Mouse (Mus musculus) neural tube, embryonic 13.5 days (tissue): ENCODE measurements around the gene I0C0044D17Rik. TPM values are rescaled to one million over a fixed set of nuclear protein-coding genes. Genes with fewer than 3 reads are reported as not detected.

Source experiments
- ATAC-seq: fragments of 200-750 bp; cut with Nextera tagmentation; 2 replicates; pipeline ENCODE4 v1.8.0; 2017; ENCODE audit warnings: low read depth, mild to moderate bottlenecking, moderate TSS enrichment, moderate library complexity
- H3K27ac ChIP-seq: fragments of 300-500 bp; sonication (generic); replicated peaks from 2 replicates; pipeline ENCODE4 v1.5.1; 2015; ENCODE audit warnings: moderate library complexity, mild to moderate bottlenecking, inconsistent platforms
- H3K27me3 ChIP-seq: fragments of 300-500 bp; sonication (generic); 2 replicates; pipeline ENCODE4 v1.6.1; 2015; ENCODE audit warnings: mild to moderate bottlenecking, inconsistent platforms
- H3K36me3 ChIP-seq: fragments of 300-500 bp; sonication (generic); 2 replicates; pipeline ENCODE4 v1.6.1; 2015; ENCODE audit warnings: mild to moderate bottlenecking, inconsistent platforms
- H3K4me1 ChIP-seq: fragments of 300-500 bp; sonication (generic); replicated peaks from 2 replicates; pipeline ENCODE4 v1.6.1; 2015; ENCODE audit warnings: inconsistent platforms
- H3K4me2 ChIP-seq: fragments of 300-500 bp; sonication (generic); 2 replicates; pipeline ENCODE4 v1.6.1; 2015; ENCODE audit warnings: inconsistent platforms, mild to moderate bottlenecking, moderate library complexity
- H3K4me3 ChIP-seq: fragments of 300-500 bp; sonication (generic); 2 replicates; pipeline ENCODE4 v1.5.1; 2015; ENCODE audit warnings: mild to moderate bottlenecking, inconsistent platforms
- H3K9ac ChIP-seq: fragments of 300-500 bp; sonication (generic); 2 replicates; pipeline ENCODE4 v1.6.1; 2015; ENCODE audit warnings: moderate library complexity, mild to moderate bottlenecking, inconsistent platforms
- H3K9me3 ChIP-seq: fragments of 300-500 bp; sonication (generic); 2 replicates; pipeline ENCODE4 v1.6.1; 2016; ENCODE audit warnings: inconsistent platforms
- WGBS: fragments of 180-500 bp; shearing (Covaris S2); methylation state at CpG from one replicate; pipeline ENCODE4 v1.1.7; 2015; 5-methylcytosine and 5-hydroxymethylcytosine counted together
- polyA plus RNA-seq: library from polyadenylated mRNA; unstranded; fragments of >200 nt; fragmentation: Nextera tagmentation; extraction: Ambion mirVana; gene quantifications from 2 replicates; pipeline ENCODE4 v1.2.1, GENCODE M21; 2015

Gene I0C0044D17Rik
- polyA plus RNA-seq, 1 experiment from 2014 or later: not detected

GRCm38 (mm10) chr4:98822478-98822877 lies 1.2 kb downstream of the I0C0044D17Rik start:
- 75% methylated on average over 3 of the region's 3 CpGs for WGBS
- no peak overlapping the region for H3K9ac ChIP-seq
- no peak overlapping the region for H3K4me2 ChIP-seq
- peaks cover 7% of the 10 kb centered on the region; the same call in 1 of the 2 replicates for H3K4me1 ChIP-seq
- H3K4me3 ChIP-seq: no peak overlapping the region
- H3K9me3 ChIP-seq: no peaks in the 10 kb centered on the region
- no peak overlapping the region for H3K27ac ChIP-seq
- H3K27me3 ChIP-seq: peaks cover 25% of the 10 kb centered on the region
- ATAC-seq: no peak
- H3K36me3 ChIP-seq: no peaks in the 10 kb centered on the region

DNA sequence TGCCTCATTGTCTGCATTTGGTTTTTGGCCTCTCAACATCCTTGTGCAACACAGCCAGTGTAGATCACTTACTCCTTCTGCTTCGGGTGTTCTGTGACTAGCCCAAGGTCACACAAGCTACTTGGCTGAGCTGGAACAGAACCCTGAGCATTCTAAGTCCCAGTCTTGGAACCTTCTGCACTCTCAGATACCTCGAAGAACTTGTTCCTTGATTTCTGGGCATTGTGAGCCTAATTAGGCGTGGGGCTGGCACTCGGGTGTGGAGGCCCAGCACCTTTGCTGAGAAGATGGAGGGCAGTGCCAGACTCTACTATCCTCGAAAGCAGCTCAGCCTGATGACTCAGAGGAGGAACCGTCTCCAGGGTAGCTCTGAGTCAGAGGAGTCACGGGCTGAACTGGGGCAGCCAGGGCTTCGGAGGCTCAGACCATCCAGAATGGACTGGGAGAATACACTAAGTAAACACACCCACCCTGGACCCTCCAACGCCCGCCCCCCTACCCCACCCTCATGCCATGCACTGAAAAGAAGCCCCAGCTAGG lies 4.4 kb downstream of the I0C0044D17Rik start:
- H3K27ac ChIP-seq: no peak overlapping the region
- peaks cover 14% of the 10 kb centered on the region for H3K4me1 ChIP-seq
- 79% methylated on average over 10 of the region's 10 CpGs for WGBS
- no peaks in the 10 kb centered on the region for H3K9me3 ChIP-seq
- ATAC-seq: no peak
- H3K4me2 ChIP-seq: no peak overlapping the region
- no peak overlapping the region for H3K9ac ChIP-seq
- no peaks in the 10 kb centered on the region for H3K36me3 ChIP-seq
- no peak overlapping the region for H3K4me3 ChIP-seq
- peaks cover 53% of the 10 kb centered on the region for H3K27me3 ChIP-seq

DNA sequence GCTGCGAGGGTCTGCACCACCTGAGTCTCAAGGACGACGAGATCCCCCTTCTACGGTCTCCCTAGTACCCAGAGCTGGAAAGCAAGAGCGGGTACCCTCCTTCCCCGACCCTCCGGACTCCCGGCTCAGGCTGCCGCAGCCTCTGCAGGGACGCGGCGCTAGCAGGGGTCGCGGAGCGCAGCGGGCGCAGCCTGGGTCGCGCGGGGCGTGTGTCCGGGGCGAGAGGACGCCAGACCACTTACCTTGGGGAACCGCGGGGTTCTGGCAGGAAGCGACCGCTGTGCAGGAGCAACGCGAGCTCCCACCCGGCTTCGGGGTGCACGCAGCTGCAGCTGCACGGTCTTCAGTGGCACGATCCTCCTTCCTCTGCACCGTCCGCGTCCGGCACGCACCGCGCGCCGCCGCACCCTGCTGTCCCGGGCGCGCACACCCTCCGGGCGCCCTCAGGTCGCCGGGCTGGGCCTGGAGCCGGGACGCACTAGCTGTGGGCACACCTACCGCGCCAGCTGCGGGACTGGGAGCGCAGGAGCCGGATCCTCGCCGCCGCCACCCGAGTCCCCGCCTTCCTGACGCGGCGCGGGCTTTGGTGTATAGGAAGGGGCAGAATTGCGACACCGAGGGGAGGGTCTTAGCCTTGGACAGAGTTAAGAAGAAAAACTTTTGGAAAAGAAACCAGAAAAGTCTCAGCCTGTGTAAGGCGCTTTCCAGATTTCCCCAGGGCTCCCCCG lies 6.3 kb downstream of the I0C0044D17Rik start, which contains the start of gene Kank4:
Gene Kank4 (minus strand): TSS at position 354 of the 728 bp plus-strand sequence.
- Histone ChIP-seq H3K9me3 (no peaks in the 10 kb centered on the region), H3K4me2 (peak within 1 kb of the TSS; percentile 99), H3K36me3 (no peaks in the 10 kb centered on the region), H3K27ac (no peak within 1 kb of the TSS), H3K9ac (peak within 1 kb of the TSS; percentile 81), H3K4me3 (peak within 1 kb of the TSS; percentile 74), H3K27me3 (peaks cover 53% of the 10 kb centered on the region), H3K4me1 (peaks cover 14% of the 10 kb centered on the region)
- under 1% methylated on average over 71 of the region's 72 CpGs for WGBS
- ATAC-seq: peak; percentile 84

DNA sequence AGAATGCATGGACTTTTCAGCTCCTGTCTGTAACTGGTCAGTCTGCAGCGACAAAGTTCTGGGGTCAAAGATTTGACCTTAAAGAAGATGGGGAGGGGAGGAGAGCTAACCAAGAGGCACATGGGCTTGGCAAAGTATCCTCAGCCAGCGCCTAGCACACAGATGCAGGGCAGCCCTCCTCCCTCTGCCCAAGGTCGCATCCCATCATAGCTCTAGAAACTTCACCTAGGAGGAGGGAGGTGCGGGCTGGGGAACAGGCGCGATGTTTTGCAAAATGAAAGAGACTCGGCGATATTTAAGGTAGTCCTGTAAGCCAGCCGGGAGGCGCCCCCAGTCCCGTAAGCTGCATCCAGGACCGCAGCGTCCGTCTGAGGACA lies 6.8 kb downstream of the I0C0044D17Rik start:
- peak overlapping the region; percentile 99 for H3K4me2 ChIP-seq
- no peaks in the 10 kb centered on the region for H3K9me3 ChIP-seq
- peaks cover 14% of the 10 kb centered on the region for H3K4me1 ChIP-seq
- H3K27ac ChIP-seq: no peak overlapping the region
- ATAC-seq: 0 out of 2 replicates have a peak, but pooled peaks have one; percentile 45
- peak overlapping the region; percentile 81 for H3K9ac ChIP-seq
- H3K4me3 ChIP-seq: peak overlapping the region; percentile 74
- peaks cover 53% of the 10 kb centered on the region for H3K27me3 ChIP-seq
- 1% methylated on average over 14 of the region's 14 CpGs for WGBS
- no peaks in the 10 kb centered on the region for H3K36me3 ChIP-seq

DNA sequence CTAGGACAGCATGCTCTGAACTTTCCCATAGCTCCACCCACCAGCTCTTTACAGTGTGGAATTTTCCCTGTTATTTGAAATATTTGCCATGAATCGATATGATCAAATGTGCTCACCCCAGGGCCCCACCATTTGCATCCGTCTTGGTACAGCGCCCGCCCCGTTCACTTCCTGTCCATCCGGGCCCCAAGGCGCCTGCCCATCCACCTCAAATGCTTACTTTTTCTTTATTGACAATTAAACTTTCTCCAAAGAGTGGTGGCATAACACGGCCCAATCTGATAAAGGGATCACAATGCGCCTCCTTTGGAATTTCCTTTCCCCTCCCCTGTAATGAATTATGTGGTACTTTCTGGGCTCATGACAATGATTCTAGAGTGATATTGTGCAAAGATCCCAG lies 17.3 kb downstream of the I0C0044D17Rik start:
- H3K4me1 ChIP-seq: no peaks in the 10 kb centered on the region
- H3K27ac ChIP-seq: no peak overlapping the region
- no peak overlapping the region for H3K4me2 ChIP-seq
- no peaks in the 10 kb centered on the region for H3K27me3 ChIP-seq
- H3K9ac ChIP-seq: no peak overlapping the region
- no peaks in the 10 kb centered on the region for H3K9me3 ChIP-seq
- H3K4me3 ChIP-seq: no peak overlapping the region
- no peak for ATAC-seq
- 86% methylated on average over 9 of the region's 9 CpGs for WGBS
- no peaks in the 10 kb centered on the region for H3K36me3 ChIP-seq

DNA sequence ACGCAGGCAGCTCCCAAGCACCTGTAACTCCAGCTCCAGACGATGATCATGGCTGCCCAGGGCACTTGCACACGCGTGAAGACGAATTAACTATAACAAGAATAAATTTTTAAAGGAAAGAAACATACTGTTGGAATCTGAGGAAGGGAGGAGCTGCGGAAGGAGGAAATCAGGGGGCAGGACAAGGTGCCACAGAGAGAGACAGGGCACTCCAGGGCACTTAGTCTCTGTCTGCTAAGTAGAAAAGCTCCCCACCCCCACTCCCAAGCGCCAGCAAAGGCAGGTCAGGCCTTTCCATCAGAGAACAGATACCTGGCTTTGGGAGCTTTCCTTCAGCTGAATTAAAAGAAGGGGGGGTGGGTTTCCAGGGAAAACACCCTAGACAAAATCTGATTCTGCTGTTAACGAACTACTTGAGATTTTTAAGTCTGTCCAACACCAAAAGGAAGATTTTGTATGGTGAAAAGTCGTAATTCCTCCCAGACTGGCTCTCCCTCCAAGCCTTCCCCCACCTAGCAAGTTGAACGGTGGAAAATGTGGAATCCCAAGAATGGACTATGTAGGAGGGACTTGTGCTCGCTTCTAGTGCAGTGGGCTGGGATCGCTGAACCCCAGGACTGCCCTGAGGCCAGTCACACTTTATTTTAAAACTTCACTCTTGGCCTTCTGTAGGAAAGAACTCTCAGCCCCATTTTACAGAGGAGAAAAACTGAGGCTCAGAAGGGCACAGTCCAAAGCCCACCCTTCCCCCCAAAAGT lies 18.2 kb downstream of the I0C0044D17Rik start:
- H3K9ac ChIP-seq: no peak overlapping the region
- WGBS: 69% methylated on average over 12 of the region's 12 CpGs
- H3K36me3 ChIP-seq: no peaks in the 10 kb centered on the region
- no peaks in the 10 kb centered on the region for H3K27me3 ChIP-seq
- ATAC-seq: no peak
- H3K27ac ChIP-seq: no peak overlapping the region
- peaks cover 6% of the 10 kb centered on the region for H3K4me1 ChIP-seq
- H3K9me3 ChIP-seq: no peaks in the 10 kb centered on the region
- H3K4me2 ChIP-seq: no peak overlapping the region
- no peak overlapping the region for H3K4me3 ChIP-seq

DNA sequence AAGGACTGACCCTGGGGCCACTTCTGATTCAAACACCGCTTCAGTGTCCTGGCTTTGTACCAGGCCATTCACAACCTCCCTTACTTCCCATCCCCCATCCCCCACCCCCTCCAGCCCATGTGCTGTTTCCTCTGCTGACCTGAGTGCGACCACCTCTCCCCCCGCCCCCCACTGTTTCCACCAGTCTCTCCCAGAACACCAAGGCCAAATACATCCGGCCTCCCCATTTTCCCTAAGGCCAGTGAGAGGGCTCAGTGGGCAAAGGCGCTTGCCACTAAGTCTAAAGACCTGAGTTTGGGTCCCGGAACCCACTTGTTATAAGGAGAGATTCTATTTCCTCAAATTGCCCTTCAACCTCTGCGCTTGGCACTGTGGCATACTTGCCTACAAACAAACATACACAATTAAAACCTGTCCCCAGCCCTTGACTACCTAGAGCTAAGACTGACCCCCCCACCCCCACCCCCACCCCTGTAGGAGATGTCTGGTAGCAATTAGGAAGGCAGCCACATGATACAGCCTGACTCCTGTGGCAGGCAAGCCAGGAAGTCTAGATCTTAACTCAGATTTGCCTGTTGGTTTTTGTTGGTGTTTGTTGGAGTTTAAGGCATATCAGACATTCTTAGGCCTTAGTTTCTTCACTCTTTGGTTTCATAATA lies 19.0 kb downstream of the I0C0044D17Rik start:
- Histone ChIP-seq H3K9ac (no peak overlapping the region), H3K27me3 (no peaks in the 10 kb centered on the region), H3K27ac (no peak overlapping the region), H3K36me3 (no peaks in the 10 kb centered on the region), H3K9me3 (no peaks in the 10 kb centered on the region), H3K4me3 (no peak overlapping the region), H3K4me1 (peaks cover 10% of the 10 kb centered on the region), H3K4me2 (no peak overlapping the region)
- no peak for ATAC-seq
- 68% methylated on average over 7 of the region's 7 CpGs for WGBS

DNA sequence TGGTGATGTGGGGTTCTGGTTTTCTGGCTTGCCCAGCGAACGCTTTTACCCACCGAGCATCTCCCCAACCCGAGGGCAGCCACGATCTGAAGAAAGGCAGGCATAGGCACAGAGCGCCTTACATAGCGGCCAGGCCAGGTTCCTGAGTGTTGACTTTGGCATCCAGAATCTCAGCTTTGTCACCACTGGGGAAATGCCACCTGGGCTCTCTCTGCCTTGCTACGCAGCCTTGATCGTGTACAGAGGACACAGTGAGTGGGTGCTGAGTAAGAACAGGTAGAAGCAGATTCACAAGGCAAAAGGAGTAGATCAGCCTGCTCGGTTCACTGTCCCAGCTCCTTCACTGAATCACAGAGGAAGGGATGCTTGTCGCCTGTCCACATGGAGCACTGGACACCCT lies 21.9 kb downstream of the I0C0044D17Rik start:
- no peaks in the 10 kb centered on the region for H3K9me3 ChIP-seq
- no peak overlapping the region for H3K27ac ChIP-seq
- H3K4me3 ChIP-seq: no peak overlapping the region
- 95% methylated on average over 11 of the region's 11 CpGs for WGBS
- no peak overlapping the region for H3K9ac ChIP-seq
- H3K27me3 ChIP-seq: no peaks in the 10 kb centered on the region
- no peaks in the 10 kb centered on the region for H3K36me3 ChIP-seq
- H3K4me1 ChIP-seq: peaks cover 19% of the 10 kb centered on the region
- ATAC-seq: no peak
- no peak overlapping the region for H3K4me2 ChIP-seq

DNA sequence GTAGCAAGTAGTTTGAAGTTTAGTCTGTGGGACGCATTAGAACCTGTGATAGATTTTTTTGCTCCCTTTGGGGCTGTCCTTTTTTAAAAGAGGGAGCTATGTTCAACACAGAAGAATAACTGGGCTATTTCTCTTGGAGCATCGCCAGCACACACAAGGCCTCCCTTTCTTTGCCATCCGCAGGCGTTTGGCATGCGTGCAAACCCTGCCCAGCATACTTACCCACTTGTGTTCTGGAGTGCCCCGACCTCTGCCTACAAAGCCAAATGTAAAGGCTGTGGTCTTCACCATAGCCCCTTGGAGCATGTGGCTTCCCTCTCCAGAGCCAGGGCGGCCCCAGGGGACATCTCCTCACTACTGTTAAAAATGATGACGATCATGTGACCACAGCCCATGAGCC lies 22.8 kb downstream of the I0C0044D17Rik start:
- Histone ChIP-seq H3K9ac (no peak overlapping the region), H3K27ac (no peak overlapping the region), H3K9me3 (no peaks in the 10 kb centered on the region), H3K4me2 (no peak overlapping the region), H3K36me3 (no peaks in the 10 kb centered on the region), H3K4me1 (peaks cover 28% of the 10 kb centered on the region), H3K27me3 (no peaks in the 10 kb centered on the region), H3K4me3 (no peak overlapping the region)
- 78% methylated on average over 8 of the region's 8 CpGs for WGBS
- no peak for ATAC-seq

GRCm38 (mm10) chr4:98796591-98797341 lies 26.9 kb downstream of the I0C0044D17Rik start:
- ATAC-seq: peak; percentile 63
- Histone ChIP-seq H3K4me3 (no peak overlapping the region), H3K27me3 (no peaks in the 10 kb centered on the region), H3K27ac (peak overlapping the region; percentile 46; the same call in 1 of the 2 replicates), H3K9me3 (no peaks in the 10 kb centered on the region), H3K4me1 (peaks cover 28% of the 10 kb centered on the region), H3K9ac (no peak overlapping the region), H3K4me2 (peak overlapping the region; percentile 21; the same call in 1 of the 2 replicates), H3K36me3 (no peaks in the 10 kb centered on the region)
- 50% methylated on average over 11 of the region's 11 CpGs for whole genome bisulfite sequencing

- no peak overlapping the region for H3K27ac ChIP-seq
- no peaks in the 10 kb centered on the region for H3K9me3 ChIP-seq
- no peak overlapping the region for H3K4me3 ChIP-seq
- H3K36me3 ChIP-seq: no peaks in the 10 kb centered on the region
- no peak overlapping the region for H3K9ac ChIP-seq
- 81% methylated on average over 2 of the region's 2 CpGs for WGBS
- H3K27me3 ChIP-seq: no peaks in the 10 kb centered on the region
- H3K4me1 ChIP-seq: peaks cover 23% of the 10 kb centered on the region
- no peak overlapping the region for H3K4me2 ChIP-seq
- no peak for ATAC-seq
Observed at GRCm38 (mm10) chr4:98795241-98795640, 28.4 kb downstream of the I0C0044D17Rik start.
